Mouse (Mus musculus) lung, embryonic 14.5 days (tissue): ENCODE measurements around the gene Dlgap1. TPM values are rescaled to one million over a fixed set of nuclear protein-coding genes. Genes with fewer than 3 reads are reported as not detected.

Experiments used
- ATAC-seq: fragments of 200-750 bp; cut with Nextera tagmentation; 2 replicates; pipeline ENCODE4 v1.8.0; 2017; ENCODE audit warnings: mild to moderate bottlenecking, moderate TSS enrichment, moderate library complexity; ENCODE audit not compliant: insufficient read depth
- DNase-seq: peaks from one replicate; pipeline ENCODE4 v3.0.0-alpha.2; 2015
- H3K27ac ChIP-seq: fragments of 300-500 bp; sonication (generic); 2 replicates; pipeline ENCODE4 v1.5.1; 2014; ENCODE audit warnings: low read depth, mild to moderate bottlenecking, moderate library complexity
- H3K27me3 ChIP-seq: fragments of 300-500 bp; sonication (generic); 2 replicates; pipeline ENCODE4 v1.6.1; 2014; ENCODE audit warnings: low read length, control low read depth; ENCODE audit not compliant: insufficient read depth
- H3K36me3 ChIP-seq: fragments of 300-500 bp; sonication (generic); 2 replicates; pipeline ENCODE4 v1.6.1; 2014; ENCODE audit warnings: control low read depth; ENCODE audit not compliant: insufficient read depth
- H3K4me1 ChIP-seq: fragments of 300-500 bp; sonication (generic); 2 replicates; pipeline ENCODE4 v1.6.1; 2014; ENCODE audit warnings: antibody characterized with exemption, control low read depth; ENCODE audit not compliant: insufficient read depth
- H3K4me2 ChIP-seq: fragments of 300-500 bp; sonication (generic); 2 replicates; pipeline ENCODE4 v1.6.1; 2014; ENCODE audit warnings: mild to moderate bottlenecking
- H3K4me3 ChIP-seq: fragments of 300-500 bp; sonication (generic); 2 replicates; pipeline ENCODE4 v1.5.1; 2014; ENCODE audit warnings: low read depth, low read length
- H3K9ac ChIP-seq: fragments of 300-500 bp; sonication (generic); 2 replicates; pipeline ENCODE4 v1.6.1; 2014
- H3K9me3 ChIP-seq: fragments of 300-500 bp; sonication (generic); 2 replicates; pipeline ENCODE4 v1.6.1; 2016; ENCODE audit warnings: low read depth, low read length, control low read depth
- CTCF ChIP-seq: IDR thresholded peaks from 2 replicates; pipeline ENCODE4 v1.5.1; 2016; ENCODE audit warnings: antibody characterized with exemption, low read depth
- WGBS: fragments of 180-500 bp; shearing (Covaris S2); extraction: QIAGEN DNeasy Blood & Tissue Kit; methylation state at CpG from one replicate; pipeline ENCODE4 v1.1.7; 2014; 5-methylcytosine and 5-hydroxymethylcytosine counted together
- polyA plus RNA-seq: library from polyadenylated mRNA; unstranded; fragments of >200 nt; fragmentation: Nextera tagmentation; extraction: Ambion mirVana; gene quantifications from 2 replicates; pipeline ENCODE4 v1.2.1, GENCODE M21; 2014

Gene Dlgap1
- polyA plus RNA-seq, 1 experiment from 2014 or later = 1.1 TPM

- 66% methylated on average over 2 of the region's 2 CpGs for WGBS
- DNase-seq = no peak
- no peaks in the 10 kb centered on the region for H3K4me1 ChIP-seq
- no peak overlapping the region for H3K4me3 ChIP-seq
- ATAC-seq = no peak
- no peaks in the 10 kb centered on the region for H3K36me3 ChIP-seq
- no peak overlapping the region for H3K9ac ChIP-seq
- no peak overlapping the region for H3K4me2 ChIP-seq
- no peak overlapping the region for H3K27ac ChIP-seq
- H3K27me3 ChIP-seq = no peaks in the 10 kb centered on the region
- H3K9me3 ChIP-seq = no peaks in the 10 kb centered on the region
- no peak for TF ChIP-seq CTCF
These were observed 27.5 kb downstream of the Dlgap1 start for GRCm38 (mm10) chr17:69996406-69996805.

- ATAC-seq (no peak), DNase-seq (no peak)
- Histone ChIP-seq H3K9ac (no peak overlapping the region), H3K4me3 (no peak overlapping the region), H3K9me3 (no peaks in the 10 kb centered on the region), H3K36me3 (no peaks in the 10 kb centered on the region), H3K4me1 (no peaks in the 10 kb centered on the region), H3K4me2 (no peak overlapping the region), H3K27ac (no peak overlapping the region), H3K27me3 (no peaks in the 10 kb centered on the region)
- TF ChIP-seq CTCF = no peak
- WGBS = 84% methylated on average over 3 of the region's 3 CpGs
These were observed 33.2 kb downstream of the Dlgap1 start for GRCm38 (mm10) chr17:70002026-70002425.

- Histone ChIP-seq H3K27me3 (no peaks in the 10 kb centered on the region), H3K4me1 (no peaks in the 10 kb centered on the region), H3K9ac (no peak overlapping the region), H3K9me3 (no peaks in the 10 kb centered on the region), H3K4me2 (no peak overlapping the region), H3K4me3 (no peak overlapping the region), H3K36me3 (no peaks in the 10 kb centered on the region), H3K27ac (no peak overlapping the region)
- TF ChIP-seq CTCF = no peak
- DNase-seq = no peak
- ATAC-seq = no peak
- 71% methylated on average over 6 of the region's 6 CpGs for WGBS
These were observed 35.8 kb downstream of the Dlgap1 start for GRCm38 (mm10) chr17:70004628-70005027.

- Histone ChIP-seq H3K27me3 (no peaks in the 10 kb centered on the region), H3K4me2 (no peak overlapping the region), H3K4me1 (no peaks in the 10 kb centered on the region), H3K4me3 (no peak overlapping the region), H3K9ac (no peak overlapping the region), H3K36me3 (no peaks in the 10 kb centered on the region), H3K9me3 (no peaks in the 10 kb centered on the region), H3K27ac (no peak overlapping the region)
- ATAC-seq (no peak), DNase-seq (no peak)
- no peak for TF ChIP-seq CTCF
- WGBS = 81% methylated on average over 5 of the region's 5 CpGs
These were observed 38.7 kb downstream of the Dlgap1 start for GRCm38 (mm10) chr17:70007607-70008006.

- 59% methylated on average over 7 of the region's 7 CpGs for whole genome bisulfite sequencing
- no peak for TF ChIP-seq CTCF
These were observed 47.6 kb downstream of the Dlgap1 start for GRCm38 (mm10) chr17:70016511-70016910.

GRCm38 (mm10) chr17:70020376-70020775 is 51.5 kb downstream of the Dlgap1 start:
- WGBS = 66% methylated on average over 4 of the region's 4 CpGs
- H3K27me3 ChIP-seq = no peaks in the 10 kb centered on the region
- no peaks in the 10 kb centered on the region for H3K4me1 ChIP-seq
- H3K9me3 ChIP-seq = no peaks in the 10 kb centered on the region
- H3K27ac ChIP-seq = no peak overlapping the region
- no peak overlapping the region for H3K4me3 ChIP-seq
- H3K36me3 ChIP-seq = no peaks in the 10 kb centered on the region
- no peak for TF ChIP-seq CTCF
- no peak overlapping the region for H3K4me2 ChIP-seq
- no peak overlapping the region for H3K9ac ChIP-seq
- DNase-seq (no peak), ATAC-seq (no peak)

More at GRCm38 (mm10) chr17:70016511-70016910, 47.6 kb downstream of the Dlgap1 start:
- Histone ChIP-seq H3K9me3 (no peaks in the 10 kb centered on the region), H3K4me2 (no peak overlapping the region), H3K36me3 (no peaks in the 10 kb centered on the region), H3K4me3 (no peak overlapping the region), H3K27ac (no peak overlapping the region), H3K4me1 (no peaks in the 10 kb centered on the region), H3K27me3 (no peaks in the 10 kb centered on the region), H3K9ac (no peak overlapping the region)
- DNase-seq = no peak
- no peak for ATAC-seq

- Histone ChIP-seq H3K4me1 (no peaks in the 10 kb centered on the region), H3K4me3 (no peak overlapping the region), H3K36me3 (no peaks in the 10 kb centered on the region), H3K4me2 (no peak overlapping the region), H3K27ac (no peak overlapping the region), H3K27me3 (no peaks in the 10 kb centered on the region), H3K9ac (no peak overlapping the region), H3K9me3 (no peaks in the 10 kb centered on the region)
- TF ChIP-seq CTCF = no peak
- WGBS = 71% methylated on average over 2 of the region's 2 CpGs
- DNase-seq (no peak), ATAC-seq (no peak)
These were observed 53.7 kb downstream of the Dlgap1 start for GRCm38 (mm10) chr17:70022618-70023017.

- H3K4me1 ChIP-seq = no peaks in the 10 kb centered on the region
- no peak overlapping the region for H3K9ac ChIP-seq
- H3K27me3 ChIP-seq = no peaks in the 10 kb centered on the region
- H3K36me3 ChIP-seq = no peaks in the 10 kb centered on the region
- H3K9me3 ChIP-seq = no peaks in the 10 kb centered on the region
- TF ChIP-seq CTCF = no peak
- H3K27ac ChIP-seq = no peak overlapping the region
- 40% methylated on average over 2 of the region's 2 CpGs for WGBS
- DNase-seq (peak; percentile 81), ATAC-seq (peak; percentile 92)
- no peak overlapping the region for H3K4me3 ChIP-seq
- no peak overlapping the region for H3K4me2 ChIP-seq
These were observed 66.0 kb downstream of the Dlgap1 start for GRCm38 (mm10) chr17:70034862-70035261.
